Mouse (Mus musculus) inflammation-experienced regulatory T-cells, adult 6 months (primary cell): ENCODE results near the gene Mis12. TPM values are rescaled to one million over a fixed set of nuclear protein-coding genes. Genes with fewer than 3 reads are reported as not detected.
A peak's percentile ranks its signal among the peaks of the same experiment; 100 is the strongest.

Experiments
- ATAC-seq: one replicate; pipeline ENCODE4 v1.8.0; 2017
- polyA plus RNA-seq, 3 experiments: library from polyadenylated mRNA; unstranded; fragments of 100-300 nt; shearing (Covaris generic); gene quantifications; one replicate each; pipeline ENCODE4 v1.2.1; 2017

The Mis12 gene
- polyA plus RNA-seq, 3 experiments from 2014 or later = 16.3 to 21.6 (median 20.3) TPM

GRCm38 (mm10) chr11:71018416-71019200 lies 803 bp upstream of the Mis12 start:
- peak; percentile 2 for ATAC-seq

GRCm38 (mm10) chr11:71028280-71028679 lies 8.9 kb downstream of the Mis12 start:
- ATAC-seq = no peak

GRCm38 (mm10) chr11:71029403-71030118 lies 10.2 kb downstream of the Mis12 start:
- ATAC-seq = no peak

- ATAC-seq = no peak
These were observed 12.7 kb downstream of the Mis12 start for GRCm38 (mm10) chr11:71032070-71032469.

GRCm38 (mm10) chr11:71032491-71033162 lies 13.2 kb downstream of the Mis12 start:
- no peak for ATAC-seq

- peak; percentile 56 for ATAC-seq
These were observed 13.9 kb downstream of the Mis12 start, which contains the start of gene 6330403K07Rik for GRCm38 (mm10) chr11:71033163-71033761. 6330403K07Rik (minus strand) TSS chr11:71033513.

- no peak for ATAC-seq
These were observed 20.3 kb downstream of the Mis12 start for GRCm38 (mm10) chr11:71039526-71040298.

- ATAC-seq = no peak
These were observed 33.1 kb downstream of the Mis12 start for GRCm38 (mm10) chr11:71052554-71052953.

GRCm38 (mm10) chr11:71076342-71076741 lies 56.9 kb downstream of the Mis12 start:
- no peak for ATAC-seq

Other genes starting within 250 kb of the Mis12 start
- gene Scimp, start 207.0 kb upstream of the Mis12 start, polyA plus RNA-seq = 1 to 10 TPM in 1 of 3 experiments, under 1 TPM in 1, not detected in 1; 0.67 to 1.1 TPM
- 10 to 100 TPM in 2 of 3 experiments, 1 to 10 TPM in 1; 9.9 to 13.0 (median 11.4) TPM for gene Rabep1, start 174.8 kb upstream of the Mis12 start, polyA plus RNA-seq
- gene Nup88, start 49.6 kb upstream of the Mis12 start, polyA plus RNA-seq = 10 to 100 TPM; 68.9 to 98.8 (median 83.6) TPM
- gene Rpain, start 49.4 kb upstream of the Mis12 start, polyA plus RNA-seq = 10 to 100 TPM; 60.7 to 75.8 (median 72.5) TPM
- 10 to 100 TPM; 12.6 to 27.5 (median 15.5) TPM for gene C1qbp, start 36.6 kb upstream of the Mis12 start, polyA plus RNA-seq
- gene Dhx33, start 15.2 kb upstream of the Mis12 start, polyA plus RNA-seq = 1 to 10 TPM; 4.8 to 6.8 (median 6.2) TPM
- gene Derl2, start 230 bp downstream of the Mis12 start, polyA plus RNA-seq = 100 to 1,000 TPM; 114 to 184 (median 122) TPM
- 10 to 100 TPM; 10.7 to 20.4 (median 17.8) TPM for gene 6330403K07Rik, start 13.9 kb downstream of the Mis12 start, polyA plus RNA-seq
- 1 to 10 TPM in 1 of 3 experiments, under 1 TPM in 2; 0.38 to 1.7 (median 0.64) TPM for gene Nlrp1a, start 125.1 kb downstream of the Mis12 start, polyA plus RNA-seq
- 1 to 10 TPM; 1.5 to 6.7 (median 2.1) TPM for gene Nlrp1b, start 211.1 kb downstream of the Mis12 start, polyA plus RNA-seq